Mouse (Mus musculus): Measurements from ENCODE around the gene Grk5. TPM values are rescaled to one million over a fixed set of nuclear protein-coding genes. Genes with fewer than 3 reads are reported as not detected.

The Grk5 gene
- polyA plus RNA-seq, 2 experiments = 0.50 to 0.84 TPM

DNA sequence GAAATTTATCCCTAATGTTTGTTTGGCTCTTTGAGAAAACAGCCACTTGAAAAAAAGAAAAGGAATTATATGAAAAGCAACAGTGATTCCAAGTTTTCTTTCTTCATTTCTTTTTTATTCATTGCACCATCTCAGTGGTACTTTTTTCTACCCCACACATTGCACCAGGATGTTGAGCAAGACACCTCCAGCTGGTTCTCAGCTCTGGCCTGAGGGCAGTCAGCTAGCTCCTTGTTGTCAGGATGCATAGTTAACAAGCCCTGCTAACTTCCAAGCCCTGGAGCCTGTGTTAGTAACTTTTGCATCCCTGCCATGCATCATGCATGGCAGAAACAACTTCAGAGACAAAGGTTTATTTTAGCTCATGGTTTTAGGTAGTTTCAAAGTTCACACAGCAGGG is 163.2 kb downstream of the Grk5 start:
- TF ChIP-seq EP300 (IDR thresholded peaks at IDR 0.05; ENCODE audit: low read depth) (no peak), CTCF (IDR thresholded peaks at IDR 0.05; ENCODE audit: low read depth) (no peak)
- H3K4me3 ChIP-seq (ENCODE audit: insufficient read depth in 1 of 2, low read depth in 2 of 2, low read length in 2 of 2) = no peak overlapping the region
- H3K9me3 ChIP-seq (ENCODE audit: control insufficient read depth, low read length) = no peaks in the 10 kb centered on the region
- no peak overlapping the region for H3K27ac ChIP-seq
- no peak overlapping the region for H3K9ac ChIP-seq (replicated peaks)
- H3K4me2 ChIP-seq (ENCODE audit: low read depth) = no peak overlapping the region
- no peaks in the 10 kb centered on the region for H3K36me3 ChIP-seq (replicated peaks; ENCODE audit: control insufficient read depth, insufficient read depth, low read depth)
- peaks cover 0 to 8% of the 10 kb centered on the region in 2 experiments; a peak in 1 of 4 replicates for H3K4me1 ChIP-seq (replicated peaks; ENCODE audit: control insufficient read depth in 2 of 2, insufficient read depth in 2 of 2, low read length in 1 of 2)
- H3K27me3 ChIP-seq (ENCODE audit: control insufficient read depth, insufficient read depth, low read length) = no peaks in the 10 kb centered on the region
- DNase-seq (ENCODE audit: low read depth in 3 of 3, low spot score in 3 of 3) = no peak
- ATAC-seq (ENCODE audit: insufficient read depth) = no peak

DNA sequence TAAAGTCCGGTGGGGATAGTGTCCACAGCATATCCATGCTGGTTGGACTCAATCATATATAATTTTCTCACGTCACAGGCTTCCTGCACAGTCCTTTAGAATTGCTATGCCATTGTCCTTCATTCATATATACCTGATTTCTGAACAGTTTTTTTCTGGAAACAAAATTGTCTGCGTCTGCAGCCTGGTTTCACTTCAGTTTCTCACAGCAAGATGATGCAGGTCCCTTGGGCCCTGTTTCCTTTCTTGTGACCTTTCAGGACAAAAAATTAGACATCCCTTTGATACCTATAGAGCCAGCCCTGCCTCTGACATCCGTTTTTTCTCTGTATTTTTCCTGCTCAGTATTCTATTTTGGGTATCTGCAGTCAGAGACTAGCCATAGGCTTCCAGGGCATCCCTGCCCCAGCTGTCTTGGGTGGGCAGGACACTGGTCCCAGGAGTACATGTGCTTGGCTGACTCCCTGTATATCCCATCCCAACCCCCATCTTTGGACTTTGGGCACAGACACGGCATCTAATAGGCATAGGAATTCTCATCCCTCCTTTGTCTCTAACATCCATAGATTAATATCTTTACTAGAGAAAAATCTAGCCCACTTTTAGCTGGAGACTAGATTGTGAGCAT is 167.3 kb downstream of the Grk5 start:
- 50% methylated on average over 5 of the region's 5 CpGs for WGBS (ENCODE audit: insufficient replicate concordance)
- no peak for ATAC-seq (ENCODE audit: insufficient read depth)
- Histone ChIP-seq H3K4me2 (ENCODE audit: low read depth) (no peak overlapping the region), H3K4me1 (replicated peaks; ENCODE audit: control insufficient read depth in 2 of 2, insufficient read depth in 2 of 2, low read length in 1 of 2) (peaks cover 0 to 11% of the 10 kb centered on the region in 2 experiments; a peak in 2 of 4 replicates), H3K9me3 (ENCODE audit: control insufficient read depth, low read length) (no peaks in the 10 kb centered on the region), H3K27ac (no peak overlapping the region), H3K4me3 (ENCODE audit: insufficient read depth in 1 of 2, low read depth in 2 of 2, low read length in 2 of 2) (no peak overlapping the region), H3K27me3 (ENCODE audit: control insufficient read depth, insufficient read depth, low read length) (no peaks in the 10 kb centered on the region), H3K9ac (replicated peaks) (no peak overlapping the region), H3K36me3 (replicated peaks; ENCODE audit: control insufficient read depth, insufficient read depth, low read depth) (no peaks in the 10 kb centered on the region)
- DNase-seq (ENCODE audit: low read depth in 3 of 3, low spot score in 3 of 3) = no peak
- TF ChIP-seq EP300 (IDR thresholded peaks at IDR 0.05; ENCODE audit: low read depth) (no peak), CTCF (IDR thresholded peaks at IDR 0.05; ENCODE audit: low read depth) (no peak)

DNA sequence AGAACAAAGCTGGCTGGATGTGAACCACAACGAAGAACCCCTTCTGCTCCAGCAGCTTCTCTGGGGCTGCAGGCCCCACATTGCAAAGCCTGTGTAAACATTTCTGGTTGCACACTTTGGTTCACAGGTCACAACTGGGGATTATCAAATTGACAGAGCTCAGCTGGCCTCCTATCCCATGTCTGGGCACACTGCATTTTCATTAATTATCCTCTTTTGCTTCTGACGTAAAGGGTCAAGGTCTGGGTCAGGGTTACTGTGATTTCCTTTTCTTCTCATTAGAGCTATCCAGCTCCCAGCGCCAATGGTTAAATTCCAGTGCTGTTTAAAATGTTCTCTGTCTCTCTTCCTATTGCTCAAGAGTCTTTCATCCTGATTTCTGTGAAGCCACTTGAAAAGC is 168.0 kb downstream of the Grk5 start:
- DNase-seq (ENCODE audit: low read depth in 3 of 3, low spot score in 3 of 3) (peak in 1 of 3 experiments; percentile 17), ATAC-seq (ENCODE audit: insufficient read depth) (no peak)
- no peak for TF ChIP-seq CTCF (IDR thresholded peaks at IDR 0.05; ENCODE audit: low read depth)
- no peak for TF ChIP-seq EP300 (IDR thresholded peaks at IDR 0.05; ENCODE audit: low read depth)
- Histone ChIP-seq H3K4me1 (replicated peaks; ENCODE audit: control insufficient read depth in 2 of 2, insufficient read depth in 2 of 2, low read length in 1 of 2) (peaks cover 0 to 11% of the 10 kb centered on the region in 2 experiments; a peak in 2 of 4 replicates), H3K27me3 (ENCODE audit: control insufficient read depth, insufficient read depth, low read length) (no peaks in the 10 kb centered on the region), H3K9ac (replicated peaks) (no peak overlapping the region), H3K4me2 (ENCODE audit: low read depth) (no peak overlapping the region), H3K4me3 (ENCODE audit: insufficient read depth in 1 of 2, low read depth in 2 of 2, low read length in 2 of 2) (no peak overlapping the region), H3K36me3 (replicated peaks; ENCODE audit: control insufficient read depth, insufficient read depth, low read depth) (no peaks in the 10 kb centered on the region), H3K27ac (no peak overlapping the region), H3K9me3 (ENCODE audit: control insufficient read depth, low read length) (no peaks in the 10 kb centered on the region)
- WGBS (ENCODE audit: insufficient replicate concordance) = 49% methylated on average over 3 of the region's 3 CpGs

DNA sequence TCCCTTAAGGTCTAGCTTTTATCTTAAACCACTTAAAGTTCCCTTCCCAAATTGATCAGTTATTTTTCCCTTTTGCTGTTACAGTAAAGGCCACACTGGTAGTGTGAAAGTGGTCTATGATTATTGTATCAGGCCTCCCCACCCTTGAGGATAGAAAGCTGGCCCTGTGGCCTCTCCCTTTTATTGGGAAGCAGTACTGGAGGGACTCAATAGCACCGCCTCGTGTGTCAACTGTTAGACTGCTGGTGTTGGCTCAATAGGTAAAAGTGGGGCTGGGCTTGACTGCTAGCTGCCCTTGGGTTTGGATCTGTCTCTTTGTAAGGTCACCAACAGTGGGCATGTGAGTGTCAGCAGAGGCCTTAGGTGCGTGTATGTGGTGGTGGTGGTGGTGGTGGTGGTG is 174.8 kb downstream of the Grk5 start:
- ATAC-seq (ENCODE audit: insufficient read depth) = no peak
- no peaks in the 10 kb centered on the region for H3K27me3 ChIP-seq (ENCODE audit: control insufficient read depth, insufficient read depth, low read length)
- TF ChIP-seq CTCF (IDR thresholded peaks at IDR 0.05; ENCODE audit: low read depth) (no peak), EP300 (IDR thresholded peaks at IDR 0.05; ENCODE audit: low read depth) (no peak)
- H3K9ac ChIP-seq (replicated peaks) = no peak overlapping the region
- no peak overlapping the region for H3K4me3 ChIP-seq (ENCODE audit: insufficient read depth in 1 of 2, low read depth in 2 of 2, low read length in 2 of 2)
- 64% methylated on average over 3 of the region's 3 CpGs for WGBS (ENCODE audit: insufficient replicate concordance)
- no peaks in the 10 kb centered on the region for H3K4me1 ChIP-seq (replicated peaks; ENCODE audit: control insufficient read depth in 2 of 2, insufficient read depth in 2 of 2, low read length in 1 of 2)
- H3K27ac ChIP-seq = no peak overlapping the region
- no peak for DNase-seq (ENCODE audit: low read depth in 3 of 3, low spot score in 3 of 3)
- no peak overlapping the region for H3K4me2 ChIP-seq (ENCODE audit: low read depth)
- H3K9me3 ChIP-seq (ENCODE audit: control insufficient read depth, low read length) = no peaks in the 10 kb centered on the region
- H3K36me3 ChIP-seq (replicated peaks; ENCODE audit: control insufficient read depth, insufficient read depth, low read depth) = no peaks in the 10 kb centered on the region

DNA sequence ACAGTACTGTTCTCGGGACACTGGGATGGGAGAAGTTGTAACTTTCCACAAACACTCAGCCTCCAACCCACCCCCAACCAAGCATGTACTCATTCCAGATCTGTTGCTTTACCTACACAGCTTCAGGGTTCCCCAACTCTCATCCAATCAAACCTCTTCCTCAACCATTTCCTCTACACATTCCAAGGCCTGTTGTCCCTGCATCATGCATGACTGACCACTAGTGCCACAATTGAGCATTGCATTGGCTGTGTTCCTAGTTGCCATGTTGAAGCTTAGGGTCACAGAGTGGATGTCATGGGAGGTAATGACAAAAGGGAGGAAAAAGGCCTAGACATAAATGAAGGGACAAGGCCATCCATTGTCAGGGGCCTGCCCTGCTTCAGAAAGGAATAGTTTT is 175.5 kb downstream of the Grk5 start:
- 50% methylated on average over 1 of the region's 1 CpGs for WGBS (ENCODE audit: insufficient replicate concordance)
- Histone ChIP-seq H3K27me3 (ENCODE audit: control insufficient read depth, insufficient read depth, low read length) (no peaks in the 10 kb centered on the region), H3K4me3 (ENCODE audit: insufficient read depth in 1 of 2, low read depth in 2 of 2, low read length in 2 of 2) (no peak overlapping the region), H3K4me2 (ENCODE audit: low read depth) (no peak overlapping the region), H3K27ac (no peak overlapping the region), H3K9ac (replicated peaks) (no peak overlapping the region), H3K4me1 (replicated peaks; ENCODE audit: control insufficient read depth in 2 of 2, insufficient read depth in 2 of 2, low read length in 1 of 2) (no peaks in the 10 kb centered on the region), H3K9me3 (ENCODE audit: control insufficient read depth, low read length) (no peaks in the 10 kb centered on the region), H3K36me3 (replicated peaks; ENCODE audit: control insufficient read depth, insufficient read depth, low read depth) (no peaks in the 10 kb centered on the region)
- DNase-seq (ENCODE audit: low read depth in 3 of 3, low spot score in 3 of 3) (no peak), ATAC-seq (ENCODE audit: insufficient read depth) (no peak)
- TF ChIP-seq CTCF (IDR thresholded peaks at IDR 0.05; ENCODE audit: low read depth) (no peak), EP300 (IDR thresholded peaks at IDR 0.05; ENCODE audit: low read depth) (no peak)

Data from liver, embryonic 14.5 days (tissue).